Mouse (Mus musculus) midbrain, embryonic 16.5 days (tissue): ENCODE data around the gene Ppp1r21. TPM values are rescaled to one million over a fixed set of nuclear protein-coding genes. Genes with fewer than 3 reads are reported as not detected.

Experiments
- ATAC-seq: fragments of 200-750 bp; cut with Nextera tagmentation; 2 replicates; pipeline ENCODE4 v1.8.0; 2017; ENCODE audit warnings: moderate TSS enrichment
- H3K27ac ChIP-seq: fragments of 300-500 bp; sonication (generic); 2 replicates; pipeline ENCODE4 v1.5.1; 2014; ENCODE audit warnings: mild to moderate bottlenecking, low read length, mixed read lengths
- H3K27me3 ChIP-seq: fragments of 300-500 bp; sonication (generic); 2 replicates; pipeline ENCODE4 v1.6.1; 2014; ENCODE audit warnings: low read depth, low read length, mixed read lengths; ENCODE audit not compliant: control insufficient read depth, insufficient read depth
- H3K36me3 ChIP-seq: fragments of 300-500 bp; sonication (generic); 2 replicates; pipeline ENCODE4 v1.6.1; 2014; ENCODE audit warnings: mild to moderate bottlenecking, low read length, moderate library complexity, mixed read lengths; ENCODE audit not compliant: control insufficient read depth, insufficient read depth
- H3K4me1 ChIP-seq: fragments of 300-500 bp; sonication (generic); 2 replicates; pipeline ENCODE4 v1.6.1; 2014; ENCODE audit warnings: mild to moderate bottlenecking, low read length, mixed read lengths; ENCODE audit not compliant: control insufficient read depth, insufficient read depth
- H3K4me2 ChIP-seq: fragments of 300-500 bp; sonication (generic); 2 replicates; pipeline ENCODE4 v1.6.1; 2014; ENCODE audit warnings: mild to moderate bottlenecking, low read length, mixed read lengths
- H3K4me3 ChIP-seq: fragments of 300-500 bp; sonication (generic); 2 replicates; pipeline ENCODE4 v1.5.1; 2014; ENCODE audit warnings: low read depth, mild to moderate bottlenecking, low read length, moderate library complexity, mixed read lengths
- H3K9ac ChIP-seq: fragments of 300-500 bp; sonication (generic); 2 replicates; pipeline ENCODE4 v1.6.1; 2014; ENCODE audit warnings: low read depth, low read length, mixed read lengths
- H3K9me3 ChIP-seq: fragments of 300-500 bp; sonication (generic); replicated peaks from 2 replicates; pipeline ENCODE4 v1.6.1; 2014; ENCODE audit warnings: mild to moderate bottlenecking, low read length, mixed read lengths; ENCODE audit not compliant: control insufficient read depth, poor library complexity, severe bottlenecking
- WGBS: fragments of 180-500 bp; shearing (Covaris S2); extraction: QIAGEN DNeasy Blood & Tissue Kit; methylation state at CpG from one replicate; pipeline ENCODE4 v1.1.7; 2014; 5-methylcytosine and 5-hydroxymethylcytosine counted together
- polyA plus RNA-seq: library from polyadenylated mRNA; unstranded; fragments of >200 nt; fragmentation: Nextera tagmentation; extraction: Ambion mirVana; gene quantifications from 2 replicates; pipeline ENCODE4 v1.2.1, GENCODE M21; 2015

Gene Ppp1r21
- polyA plus RNA-seq, 1 experiment from 2014 or later: 37.9 TPM

DNA sequence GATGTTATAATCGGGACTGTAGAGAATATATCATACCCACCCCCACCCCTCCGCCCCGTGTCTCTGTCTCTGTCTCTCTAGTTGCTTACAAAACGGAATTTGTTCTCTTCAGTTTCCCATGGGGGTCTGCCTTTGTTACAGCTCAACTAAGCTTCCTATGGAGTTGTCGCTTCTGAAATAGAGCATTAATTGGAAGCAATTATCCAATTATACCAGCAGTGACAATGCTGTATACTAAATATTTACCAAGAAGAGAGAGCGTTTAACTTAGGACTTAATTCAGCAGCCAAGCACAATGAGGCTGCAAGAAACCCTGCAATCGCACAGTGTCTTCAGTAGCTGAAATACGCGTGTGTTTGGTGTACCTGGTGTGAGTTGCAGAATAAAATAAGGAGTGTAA, 36.4 kb upstream of the Ppp1r21 start:
- Histone ChIP-seq H3K36me3 (no peaks in the 10 kb centered on the region), H3K27me3 (no peaks in the 10 kb centered on the region), H3K27ac (peak overlapping the region; percentile 97), H3K4me1 (peaks cover 20% of the 10 kb centered on the region), H3K9me3 (no peaks in the 10 kb centered on the region), H3K4me2 (peak overlapping the region; percentile 52), H3K9ac (peak overlapping the region; percentile 57; the same call in 1 of the 2 replicates), H3K4me3 (no peak overlapping the region)
- peak; percentile 2; the same call in 1 of the 2 replicates for ATAC-seq
- 28% methylated on average over 9 of the region's 9 CpGs for WGBS

GRCm38 (mm10) chr17:88494121-88494771, 35.7 kb upstream of the Ppp1r21 start:
- 7% methylated on average over 14 of the region's 14 CpGs for WGBS
- Histone ChIP-seq H3K36me3 (no peaks in the 10 kb centered on the region), H3K4me3 (peak overlapping the region; percentile 7; the same call in 1 of the 2 replicates), H3K9me3 (no peaks in the 10 kb centered on the region), H3K9ac (peak overlapping the region; percentile 57), H3K27ac (peak overlapping the region; percentile 97), H3K4me2 (peak overlapping the region; percentile 52), H3K4me1 (peaks cover 20% of the 10 kb centered on the region), H3K27me3 (no peaks in the 10 kb centered on the region)
- peak; percentile 95 for ATAC-seq

- peak overlapping the region; percentile 52 for H3K4me2 ChIP-seq
- peaks cover 20% of the 10 kb centered on the region for H3K4me1 ChIP-seq
- ATAC-seq: peak; percentile 68
- no peaks in the 10 kb centered on the region for H3K27me3 ChIP-seq
- H3K36me3 ChIP-seq: no peaks in the 10 kb centered on the region
- H3K4me3 ChIP-seq: peak overlapping the region; percentile 7; the same call in 1 of the 2 replicates
- peak overlapping the region; percentile 97 for H3K27ac ChIP-seq
- no peaks in the 10 kb centered on the region for H3K9me3 ChIP-seq
- H3K9ac ChIP-seq: peak overlapping the region; percentile 57
- 13% methylated on average over 10 of the region's 10 CpGs for WGBS
These were observed 35.2 kb upstream of the Ppp1r21 start for GRCm38 (mm10) chr17:88494772-88495132.

DNA sequence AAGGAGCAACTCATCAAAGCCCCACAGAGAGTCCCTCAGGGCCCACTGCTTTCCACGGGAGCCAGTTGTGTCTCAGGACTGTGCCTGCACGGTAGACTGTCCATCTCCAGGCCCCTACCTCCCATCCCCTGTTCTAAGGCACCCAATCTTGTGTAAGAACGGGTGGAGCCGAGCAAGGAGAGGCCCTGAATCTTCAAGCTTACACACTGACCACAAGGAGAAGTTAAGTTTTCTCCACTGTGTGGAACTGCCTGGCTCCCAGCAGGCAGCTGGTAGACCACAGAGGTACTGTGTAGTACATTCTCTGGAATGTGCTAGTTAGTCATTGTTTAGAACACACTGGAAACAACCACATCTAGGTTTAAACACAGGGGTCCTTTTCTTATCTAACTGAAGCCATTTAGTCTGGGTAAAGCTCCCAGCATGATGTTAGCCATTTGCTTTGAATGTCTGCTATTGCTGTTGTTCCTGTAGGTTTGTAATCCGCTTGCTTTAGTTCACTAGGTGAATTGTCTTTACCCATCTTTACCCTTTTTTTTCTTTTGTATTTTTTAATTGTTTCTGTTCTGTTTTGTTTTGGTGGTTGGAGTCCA, 31.7 kb upstream of the Ppp1r21 start:
- no peak overlapping the region for H3K4me3 ChIP-seq
- no peaks in the 10 kb centered on the region for H3K36me3 ChIP-seq
- no peak overlapping the region for H3K4me2 ChIP-seq
- no peaks in the 10 kb centered on the region for H3K27me3 ChIP-seq
- 74% methylated on average over 5 of the region's 5 CpGs for WGBS
- H3K4me1 ChIP-seq: peaks cover 19% of the 10 kb centered on the region
- H3K9ac ChIP-seq: no peak overlapping the region
- no peak for ATAC-seq
- no peak overlapping the region for H3K27ac ChIP-seq
- H3K9me3 ChIP-seq: no peaks in the 10 kb centered on the region

GRCm38 (mm10) chr17:88504056-88504455, 25.9 kb upstream of the Ppp1r21 start:
- no peaks in the 10 kb centered on the region for H3K27me3 ChIP-seq
- no peaks in the 10 kb centered on the region for H3K36me3 ChIP-seq
- H3K9me3 ChIP-seq: no peaks in the 10 kb centered on the region
- H3K4me3 ChIP-seq: no peak overlapping the region
- no peak overlapping the region for H3K27ac ChIP-seq
- H3K9ac ChIP-seq: no peak overlapping the region
- H3K4me2 ChIP-seq: no peak overlapping the region
- no peak for ATAC-seq
- 96% methylated on average over 13 of the region's 13 CpGs for WGBS
- H3K4me1 ChIP-seq: peaks cover 8% of the 10 kb centered on the region

DNA sequence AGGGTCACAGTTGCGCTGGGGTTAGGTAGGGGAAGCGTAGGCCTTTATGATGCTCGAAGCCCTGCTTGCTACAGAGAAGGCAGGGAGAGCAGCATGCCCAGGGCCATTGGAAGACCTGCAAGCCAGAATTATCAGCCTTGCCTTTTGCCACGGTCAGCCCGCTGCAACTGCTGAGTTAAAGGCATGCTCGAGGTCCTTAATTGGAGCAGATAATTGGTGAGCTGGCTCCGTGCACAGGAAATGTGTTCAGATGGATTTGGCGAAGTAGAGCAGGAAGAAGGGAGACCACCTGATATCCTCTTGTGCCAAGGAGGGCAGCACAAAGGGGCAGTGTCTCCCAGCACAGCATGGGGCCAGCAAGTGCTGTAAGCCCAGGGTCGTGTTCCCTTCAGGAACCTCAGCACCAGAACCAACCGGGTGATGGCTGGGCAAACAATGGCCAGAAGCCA, 24.6 kb upstream of the Ppp1r21 start:
- H3K9ac ChIP-seq: peak overlapping the region; percentile 44; the same call in 1 of the 2 replicates
- H3K27me3 ChIP-seq: no peaks in the 10 kb centered on the region
- no peak overlapping the region for H3K4me2 ChIP-seq
- H3K27ac ChIP-seq: peak overlapping the region; percentile 28; the same call in 1 of the 2 replicates
- WGBS: 33% methylated on average over 10 of the region's 10 CpGs
- peak; percentile 73 for ATAC-seq
- no peak overlapping the region for H3K4me3 ChIP-seq
- H3K9me3 ChIP-seq: no peaks in the 10 kb centered on the region
- peaks cover 10% of the 10 kb centered on the region for H3K4me1 ChIP-seq
- H3K36me3 ChIP-seq: no peaks in the 10 kb centered on the region

DNA sequence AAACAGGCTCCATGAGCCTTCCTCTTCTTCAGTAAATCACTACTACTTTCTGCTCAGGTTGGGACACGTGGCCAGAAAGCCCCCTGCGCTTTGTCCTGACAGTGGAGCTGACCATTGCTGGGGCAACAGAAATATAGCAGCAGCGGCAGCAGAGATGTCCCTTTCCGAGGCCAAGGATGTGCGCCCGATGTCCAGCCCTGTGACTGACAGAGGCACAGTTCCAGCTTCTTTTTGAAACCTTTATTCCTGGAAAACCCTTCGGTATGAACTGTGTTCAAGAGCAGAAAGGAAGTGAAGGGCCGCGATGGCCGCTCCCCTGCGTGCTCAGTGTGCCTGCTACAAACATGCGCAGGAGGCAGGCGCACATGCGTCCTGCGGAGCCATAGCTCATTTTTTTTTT, 24.0 kb upstream of the Ppp1r21 start:
- Histone ChIP-seq H3K4me1 (peaks cover 10% of the 10 kb centered on the region), H3K27me3 (no peaks in the 10 kb centered on the region), H3K4me2 (no peak overlapping the region), H3K36me3 (no peaks in the 10 kb centered on the region), H3K4me3 (no peak overlapping the region), H3K27ac (no peak overlapping the region), H3K9me3 (no peaks in the 10 kb centered on the region), H3K9ac (no peak overlapping the region)
- no peak for ATAC-seq
- 92% methylated on average over 15 of the region's 15 CpGs for WGBS

GRCm38 (mm10) chr17:88507376-88507775, 22.5 kb upstream of the Ppp1r21 start:
- 90% methylated on average over 10 of the region's 10 CpGs for whole genome bisulfite sequencing
- peaks cover 10% of the 10 kb centered on the region for H3K4me1 ChIP-seq
- no peaks in the 10 kb centered on the region for H3K9me3 ChIP-seq
- no peak overlapping the region for H3K27ac ChIP-seq
- H3K27me3 ChIP-seq: no peaks in the 10 kb centered on the region
- no peak overlapping the region for H3K4me3 ChIP-seq
- H3K9ac ChIP-seq: no peak overlapping the region
- no peaks in the 10 kb centered on the region for H3K36me3 ChIP-seq
- no peak overlapping the region for H3K4me2 ChIP-seq
- no peak for ATAC-seq

DNA sequence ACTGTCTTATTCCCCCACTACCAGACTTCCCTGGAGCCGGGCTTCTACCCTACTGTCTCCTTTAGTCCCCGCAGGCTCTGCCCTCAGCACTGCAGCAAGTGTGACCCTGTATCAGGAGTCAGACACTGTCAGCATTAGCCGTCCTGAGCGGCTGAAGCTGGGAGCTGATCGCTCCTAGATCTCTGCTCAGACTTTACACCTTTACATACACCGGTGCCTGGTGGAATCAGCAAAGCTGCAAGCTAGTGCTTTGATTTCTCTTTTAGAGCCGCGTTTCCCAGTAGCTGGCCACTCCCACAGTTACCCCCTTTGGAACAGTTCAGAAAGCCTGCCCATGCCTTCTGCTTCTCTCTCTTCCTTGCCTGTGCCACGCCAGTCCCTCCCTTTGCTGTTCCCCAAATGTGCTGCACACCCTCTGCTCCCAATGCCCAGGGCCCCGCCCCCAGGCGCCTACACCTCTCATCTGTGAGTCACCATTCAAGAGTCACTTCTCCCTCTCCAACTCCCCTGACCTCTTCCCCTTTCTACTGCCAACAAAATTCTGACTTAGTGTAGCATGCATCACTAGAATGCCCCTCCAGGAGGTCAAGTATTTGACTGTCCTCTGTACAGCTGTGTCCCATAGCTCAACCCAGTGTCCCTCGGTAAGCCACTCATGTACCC, 20.9 kb upstream of the Ppp1r21 start:
- no peaks in the 10 kb centered on the region for H3K27me3 ChIP-seq
- 30% methylated on average over 12 of the region's 12 CpGs for WGBS
- 0 out of 2 replicates have a peak overlapping the region, but pooled peaks have one; percentile 11 for H3K9ac ChIP-seq
- no peaks in the 10 kb centered on the region for H3K9me3 ChIP-seq
- ATAC-seq: 0 out of 2 replicates have a peak, but pooled peaks have one; percentile 22
- H3K4me1 ChIP-seq: peaks cover 10% of the 10 kb centered on the region
- H3K27ac ChIP-seq: no peak overlapping the region
- no peak overlapping the region for H3K4me2 ChIP-seq
- H3K4me3 ChIP-seq: no peak overlapping the region
- H3K36me3 ChIP-seq: no peaks in the 10 kb centered on the region
